Mouse (Mus musculus) adrenal gland, adult (tissue): ENCODE measurements around the gene Pcdh17.

ENCODE experiments used
- DNase-seq, 2 experiments: peaks; one replicate each; pipeline ENCODE4 v3.0.0; 2022 to 2023; ENCODE audit warnings: low spot score in 1 of 2; ENCODE audit not compliant: inconsistent age in 2 of 2

Pcdh17 gene

DNA sequence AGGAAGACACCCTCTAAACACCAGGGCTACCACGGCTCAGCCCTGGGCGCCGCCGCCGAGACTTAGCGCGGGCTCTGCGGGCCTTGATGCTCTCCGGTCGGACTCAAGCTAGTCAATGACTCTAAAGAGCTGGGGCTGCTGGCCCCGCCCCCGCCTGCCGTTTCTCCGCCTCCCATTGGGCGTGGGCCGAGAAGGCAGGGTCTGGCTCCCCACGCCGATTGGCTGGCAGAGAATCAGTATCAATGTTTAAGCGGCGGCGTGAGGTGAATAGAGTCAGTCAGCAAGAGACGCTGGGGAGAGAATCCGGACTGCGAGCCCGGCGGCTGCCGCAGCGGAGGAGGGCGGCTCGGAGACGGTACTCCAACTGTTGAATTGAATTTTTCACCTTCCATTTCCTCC is at the start of gene Pcdh17:
TSS of gene Pcdh17 (plus strand) at position 276 of the 399 bp plus-strand sequence.
- DNase-seq, result peak; percentile 92 to 97

DNA sequence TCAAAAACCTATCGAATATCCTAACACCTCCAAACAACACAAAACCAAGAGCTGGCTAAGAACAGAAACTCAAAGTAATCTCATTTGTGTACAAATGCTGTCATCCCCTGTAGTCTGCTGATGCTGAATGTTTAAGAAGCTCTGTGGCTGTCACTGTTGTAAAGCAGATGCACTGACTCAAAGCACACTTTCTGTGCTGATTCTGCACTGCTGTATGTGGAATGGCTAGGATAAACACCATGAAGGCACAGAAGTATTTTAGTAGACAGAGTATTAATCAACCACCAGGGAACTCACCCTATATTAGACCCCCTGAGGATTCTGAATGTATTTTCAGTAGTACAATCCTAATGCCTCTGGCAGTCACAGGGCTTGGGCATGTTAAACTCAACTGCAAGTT is 46.2 kb upstream of the Pcdh17 start:
- DNase-seq, result no peak

DNA sequence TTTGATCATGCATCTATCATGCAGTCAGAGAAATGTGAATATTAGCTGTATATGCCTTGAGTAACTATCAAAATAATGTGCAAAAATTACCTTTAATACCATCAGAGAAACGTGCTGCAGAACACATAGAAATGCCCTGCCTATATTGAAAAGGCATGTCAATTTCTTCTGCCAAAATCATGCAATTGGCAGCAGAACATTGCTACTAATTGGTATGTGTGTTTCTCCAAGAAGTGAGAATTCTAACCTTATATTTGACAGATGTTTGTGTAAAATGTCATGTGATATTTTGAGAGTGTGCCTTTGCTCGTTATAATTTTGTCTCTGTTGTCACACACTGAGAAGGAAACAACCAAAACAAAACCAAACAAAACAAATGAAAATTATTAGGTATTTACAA is 18.6 kb upstream of the Pcdh17 start:
- DNase-seq, result no peak

DNA sequence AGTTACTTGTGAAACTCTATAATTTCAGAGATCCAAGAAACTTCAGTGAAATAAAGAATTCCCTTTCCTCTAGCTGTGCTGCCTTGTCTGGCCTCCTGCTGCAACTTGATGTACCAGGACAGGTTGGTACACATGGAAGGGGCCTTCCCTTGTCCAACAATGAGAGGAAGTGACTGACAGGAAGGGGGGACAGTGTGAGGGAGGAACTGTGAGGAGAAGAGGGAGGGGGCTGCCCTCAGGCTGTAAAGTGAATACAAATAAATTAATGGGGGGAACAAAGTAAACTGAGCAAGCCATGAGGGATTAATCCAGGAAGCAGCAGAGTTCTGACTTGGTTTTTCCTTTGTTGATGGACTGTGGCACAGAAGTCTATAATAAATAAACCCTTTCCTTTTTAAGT is 16.7 kb upstream of the Pcdh17 start:
- DNase-seq, result no peak

DNA sequence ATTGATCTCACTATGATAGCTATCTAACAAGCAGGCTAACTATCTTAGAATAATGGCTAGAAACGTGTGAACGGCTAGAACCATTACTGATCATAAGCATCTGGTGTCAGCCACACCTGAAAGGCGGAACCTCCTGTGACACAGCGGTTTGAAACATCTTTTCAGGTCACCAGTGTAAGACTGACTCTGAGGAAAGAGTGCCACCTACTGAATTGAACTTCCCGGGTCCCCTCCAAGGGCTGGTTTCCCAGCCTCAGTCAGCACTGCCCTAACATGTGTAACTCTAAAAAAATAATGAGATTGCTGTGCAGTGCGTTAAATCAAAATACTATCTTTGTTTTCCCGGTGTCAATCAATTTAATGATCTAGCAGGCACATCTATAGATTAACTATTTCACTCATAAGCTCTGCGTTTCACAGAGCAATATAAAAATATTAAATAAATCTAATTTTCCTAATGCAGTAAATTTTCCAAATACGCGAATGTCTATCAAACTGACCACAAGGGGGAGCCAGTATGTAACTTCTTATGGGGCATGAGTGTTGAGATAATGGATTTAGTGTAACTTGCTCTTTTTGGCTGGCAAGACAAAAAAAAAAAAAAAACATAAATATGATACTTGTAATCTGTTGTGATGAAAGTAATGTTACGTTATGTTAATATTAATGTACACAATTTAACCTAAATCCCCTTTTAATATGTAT is 5.1 kb upstream of the Pcdh17 start:
- peak in 1 of 2 experiments; percentile 54 for DNase-seq

DNA sequence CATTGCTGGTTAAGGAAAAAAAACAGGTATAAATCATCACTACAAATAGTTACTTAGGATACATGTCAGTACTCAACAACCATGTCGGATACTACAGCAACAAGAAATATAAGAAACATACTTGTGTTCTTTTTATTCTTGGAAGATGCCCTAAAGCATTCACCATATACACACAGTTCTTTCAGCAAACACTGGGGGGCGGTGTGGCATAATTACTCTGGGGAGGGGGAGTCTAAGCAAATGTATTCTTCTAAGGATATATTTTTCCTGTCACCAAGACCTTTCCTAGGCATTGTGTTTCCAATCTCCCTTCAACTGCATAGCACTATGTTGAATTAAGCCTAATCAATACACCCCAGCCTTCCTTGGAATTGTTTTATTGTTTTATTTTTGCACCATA is 2.5 kb upstream of the Pcdh17 start:
- DNase-seq, result peak in 1 of 2 experiments; percentile 30

DNA sequence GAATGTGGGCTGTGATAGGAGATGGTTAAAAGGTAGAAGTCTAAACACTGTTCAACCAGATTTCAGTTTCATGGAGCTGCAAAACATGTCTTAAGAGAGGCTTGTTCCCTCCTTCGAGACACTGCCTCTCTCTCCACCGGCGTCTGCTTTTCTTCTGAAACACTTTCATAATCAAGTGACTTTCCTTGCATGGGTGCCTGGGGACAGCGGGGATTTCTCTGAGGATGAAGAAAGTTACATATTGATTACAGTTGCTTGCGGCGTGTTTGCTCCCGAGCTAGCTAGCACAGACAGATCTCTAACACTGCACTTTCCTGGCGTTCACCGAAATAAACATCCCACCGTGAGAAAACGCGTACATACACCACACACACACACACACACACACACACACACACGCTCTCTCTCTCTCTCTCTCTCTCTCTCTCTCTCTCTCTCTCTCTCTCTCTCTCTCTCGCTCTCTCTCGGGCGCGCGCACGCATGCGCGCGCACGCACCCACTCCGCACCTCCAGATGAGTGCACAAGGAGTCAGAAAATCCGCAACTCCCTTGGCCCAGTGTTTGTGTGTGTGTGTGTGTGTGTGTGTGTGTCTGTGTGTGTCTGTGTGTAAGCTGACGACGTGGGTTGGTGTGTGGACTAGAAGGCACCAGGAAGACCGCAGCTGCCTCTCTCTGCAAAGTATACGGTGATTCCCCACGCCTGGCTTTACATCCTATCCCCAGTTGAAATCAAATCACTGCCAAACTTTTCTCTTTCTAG is 655 bp upstream of the Pcdh17 start:
- DNase-seq, result peak; percentile 9 to 56

DNA sequence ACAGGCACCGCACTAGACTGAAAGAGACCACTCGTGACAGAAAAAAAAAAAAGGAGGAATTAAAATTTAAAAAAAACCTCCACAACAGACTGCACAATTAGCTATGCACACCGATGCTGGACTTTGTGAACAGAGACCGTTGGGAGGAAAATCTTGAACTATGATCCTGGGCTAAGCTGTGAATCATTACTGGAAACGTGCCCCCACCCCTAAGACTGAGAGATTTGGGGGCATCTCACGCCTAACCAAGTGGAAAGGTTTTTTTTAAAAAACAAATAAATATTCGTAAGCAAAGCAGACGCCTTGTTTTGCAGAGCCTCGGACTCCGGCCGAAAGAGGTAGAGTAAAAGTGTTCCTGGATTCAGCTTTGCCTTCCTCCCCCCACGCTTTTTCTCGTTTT is 398 bp downstream of the Pcdh17 start:
- no peak for DNase-seq

DNA sequence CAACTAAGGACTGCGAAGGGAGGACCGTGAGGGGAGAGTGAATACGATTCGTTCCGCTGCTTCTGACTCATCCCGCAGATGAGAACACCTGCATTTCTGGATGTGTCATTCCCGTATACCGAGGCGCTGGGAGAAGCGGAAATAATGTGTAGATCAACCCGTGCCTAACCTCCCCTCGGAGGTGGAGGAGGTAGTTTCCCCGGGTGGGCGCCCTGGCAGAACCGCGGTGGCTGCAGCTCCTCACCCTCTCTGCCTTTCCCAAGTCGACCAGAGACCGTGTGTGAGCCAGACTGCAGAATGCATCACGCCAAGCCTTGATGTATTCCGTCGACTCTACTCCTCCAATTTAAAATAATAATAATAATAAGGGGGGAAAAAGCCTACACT is 906 bp downstream of the Pcdh17 start:
- DNase-seq, result peak; percentile 12 to 46

DNA sequence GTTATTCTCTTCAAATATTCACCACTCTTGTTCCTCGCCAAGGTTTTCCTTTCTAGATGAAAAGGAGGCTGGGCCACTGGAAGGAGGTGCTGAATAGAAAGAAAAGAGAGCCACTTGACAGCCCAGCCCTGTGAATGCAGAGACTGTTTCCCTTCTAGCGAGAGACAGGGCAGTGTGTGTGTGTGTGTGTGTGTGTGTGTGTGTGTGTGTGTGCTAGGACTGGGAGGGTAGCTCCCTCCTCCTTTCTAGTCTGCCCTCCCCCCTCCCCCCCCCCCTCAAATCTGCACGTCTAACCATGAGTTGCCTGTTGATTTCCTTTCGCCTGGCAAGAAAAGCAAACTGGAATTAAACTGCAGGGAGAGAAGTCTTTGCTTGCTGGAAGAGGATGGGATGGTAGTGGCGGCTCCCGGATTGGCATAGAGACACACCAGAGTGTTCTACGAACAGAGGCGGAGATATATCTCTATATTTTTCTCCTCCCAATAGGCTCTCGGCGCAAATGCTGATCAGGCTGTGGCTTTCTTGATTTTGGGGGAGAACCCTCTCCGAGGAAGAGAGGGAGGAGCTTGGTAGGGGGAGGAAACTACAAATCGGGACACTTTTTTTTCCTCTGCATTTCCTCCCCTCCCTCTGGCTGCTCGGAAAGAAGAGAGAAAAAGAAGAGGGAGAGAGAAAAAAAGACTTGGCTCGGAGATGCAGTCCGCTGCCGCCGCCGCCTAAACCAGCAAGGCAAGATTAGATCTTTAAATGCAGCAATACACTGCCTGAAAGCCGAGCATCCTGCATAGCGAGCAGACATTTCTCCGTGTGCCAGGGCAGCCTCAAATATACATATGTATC is 1.5 kb downstream of the Pcdh17 start:
- DNase-seq, result peak; percentile 8 to 53

DNA sequence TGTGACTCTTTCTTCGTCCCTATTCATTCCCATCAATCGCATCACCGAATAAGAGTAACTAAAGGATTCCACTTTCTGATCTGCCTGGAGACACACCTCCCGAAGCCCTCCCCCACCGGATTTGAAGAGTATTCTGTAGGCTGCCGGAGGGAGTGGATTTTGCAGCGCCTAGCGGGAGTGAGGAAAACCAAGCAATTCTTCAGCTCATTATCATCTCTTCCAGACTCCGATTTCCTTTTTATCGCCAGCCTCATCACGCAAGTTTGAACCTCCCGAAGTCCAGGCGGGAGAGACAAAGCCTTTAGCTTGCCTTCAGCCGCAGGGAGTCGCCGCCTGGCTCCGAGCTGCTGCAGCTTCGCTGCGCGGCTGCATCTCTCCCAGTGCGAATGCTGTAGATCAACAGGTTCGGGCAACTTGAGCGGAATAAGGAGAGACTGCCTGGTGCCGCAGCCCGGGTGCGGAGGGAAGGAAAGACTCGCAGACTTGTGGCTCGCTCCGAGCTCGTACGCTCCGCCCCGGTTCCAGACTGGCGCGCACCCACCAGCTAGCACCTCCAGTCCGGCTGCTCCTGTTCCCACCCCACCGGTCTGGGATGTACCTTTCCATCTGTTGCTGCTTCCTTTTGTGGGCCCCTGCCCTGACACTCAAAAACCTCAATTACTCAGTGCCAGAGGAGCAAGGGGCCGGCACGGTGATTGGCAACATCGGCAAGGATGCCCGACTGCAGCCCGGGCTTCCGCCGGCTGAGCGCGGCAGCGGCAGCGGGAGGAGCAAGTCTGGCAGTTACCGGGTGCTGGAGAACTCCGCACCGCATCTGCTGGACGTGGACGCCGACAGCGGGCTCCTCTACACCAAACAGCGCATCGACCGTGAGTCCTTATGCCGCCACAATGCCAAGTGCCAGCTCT is 2.4 kb downstream of the Pcdh17 start:
- peak; percentile 18 to 62 for DNase-seq

DNA sequence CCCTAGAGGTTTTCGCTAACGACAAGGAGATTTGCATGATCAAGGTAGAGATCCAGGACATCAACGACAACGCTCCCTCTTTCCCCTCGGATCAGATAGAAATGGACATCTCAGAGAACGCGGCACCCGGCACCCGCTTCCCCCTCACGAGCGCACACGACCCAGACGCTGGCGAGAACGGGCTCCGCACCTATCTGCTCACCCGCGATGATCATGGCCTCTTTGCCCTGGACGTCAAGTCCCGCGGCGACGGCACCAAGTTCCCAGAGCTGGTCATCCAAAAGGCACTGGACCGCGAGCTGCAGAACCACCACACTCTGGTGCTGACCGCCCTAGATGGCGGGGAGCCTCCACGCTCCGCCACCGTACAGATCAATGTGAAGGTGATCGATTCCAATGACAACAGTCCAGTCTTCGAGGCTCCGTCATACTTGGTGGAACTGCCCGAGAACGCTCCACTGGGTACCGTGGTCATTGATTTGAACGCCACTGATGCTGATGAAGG is 3.1 kb downstream of the Pcdh17 start:
- DNase-seq, result peak in 1 of 2 experiments; percentile 6

DNA sequence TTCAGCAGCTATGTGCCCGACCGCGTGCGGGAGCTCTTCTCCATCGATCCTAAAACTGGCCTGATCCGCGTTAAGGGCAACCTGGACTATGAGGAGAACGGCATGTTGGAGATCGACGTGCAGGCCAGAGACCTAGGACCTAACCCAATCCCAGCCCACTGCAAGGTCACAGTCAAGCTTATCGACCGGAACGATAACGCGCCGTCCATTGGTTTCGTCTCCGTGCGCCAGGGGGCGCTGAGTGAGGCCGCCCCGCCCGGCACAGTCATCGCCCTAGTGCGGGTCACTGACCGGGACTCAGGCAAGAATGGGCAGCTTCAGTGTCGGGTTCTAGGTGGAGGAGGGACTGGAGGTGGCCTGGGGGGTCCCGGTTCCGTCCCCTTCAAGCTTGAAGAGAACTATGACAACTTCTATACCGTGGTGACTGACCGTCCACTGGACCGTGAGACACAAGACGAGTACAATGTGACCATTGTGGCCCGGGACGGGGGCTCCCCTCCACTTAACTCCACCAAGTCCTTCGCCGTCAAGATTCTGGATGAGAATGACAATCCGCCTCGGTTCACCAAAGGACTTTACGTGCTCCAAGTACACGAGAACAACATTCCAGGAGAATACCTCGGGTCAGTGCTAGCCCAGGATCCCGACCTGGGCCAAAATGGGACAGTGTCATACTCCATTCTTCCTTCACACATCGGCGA is 3.7 kb downstream of the Pcdh17 start:
- peak; percentile 50 to 74 for DNase-seq

DNA sequence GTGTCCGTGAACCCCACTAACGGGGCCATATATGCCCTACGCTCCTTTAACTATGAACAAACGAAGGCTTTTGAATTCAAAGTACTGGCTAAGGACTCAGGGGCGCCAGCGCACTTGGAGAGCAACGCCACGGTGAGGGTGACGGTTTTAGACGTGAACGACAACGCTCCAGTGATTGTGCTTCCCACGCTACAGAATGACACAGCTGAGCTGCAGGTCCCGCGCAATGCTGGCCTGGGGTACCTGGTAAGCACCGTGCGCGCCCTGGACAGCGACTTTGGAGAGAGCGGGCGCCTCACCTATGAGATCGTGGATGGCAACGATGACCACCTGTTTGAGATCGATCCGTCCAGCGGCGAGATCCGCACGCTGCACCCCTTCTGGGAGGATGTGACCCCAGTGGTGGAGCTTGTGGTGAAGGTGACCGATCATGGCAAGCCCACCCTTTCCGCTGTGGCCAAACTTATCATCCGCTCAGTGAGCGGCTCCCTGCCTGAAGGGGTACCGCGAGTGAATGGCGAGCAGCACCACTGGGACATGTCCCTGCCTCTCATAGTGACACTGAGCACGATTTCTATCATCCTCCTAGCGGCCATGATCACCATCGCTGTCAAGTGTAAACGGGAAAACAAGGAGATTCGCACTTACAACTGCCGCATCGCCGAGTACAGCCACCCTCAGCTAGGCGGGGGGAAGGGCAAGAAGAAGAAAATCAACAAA is 4.5 kb downstream of the Pcdh17 start:
- DNase-seq, result peak; percentile 8 to 43

DNA sequence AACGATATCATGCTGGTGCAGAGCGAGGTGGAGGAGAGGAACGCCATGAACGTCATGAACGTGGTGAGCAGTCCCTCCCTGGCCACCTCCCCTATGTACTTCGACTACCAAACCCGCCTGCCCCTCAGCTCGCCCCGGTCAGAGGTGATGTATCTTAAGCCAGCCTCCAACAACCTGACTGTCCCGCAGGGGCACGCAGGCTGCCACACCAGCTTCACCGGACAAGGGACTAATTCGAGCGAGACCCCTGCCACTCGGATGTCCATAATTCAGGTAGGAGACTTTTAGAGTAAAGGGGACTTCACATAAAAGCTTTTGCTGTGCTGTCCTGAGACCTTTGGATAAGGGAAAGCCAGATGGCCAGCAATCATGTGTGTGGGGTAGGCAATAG is 5.0 kb downstream of the Pcdh17 start:
- peak in 1 of 2 experiments; percentile 4 for DNase-seq

DNA sequence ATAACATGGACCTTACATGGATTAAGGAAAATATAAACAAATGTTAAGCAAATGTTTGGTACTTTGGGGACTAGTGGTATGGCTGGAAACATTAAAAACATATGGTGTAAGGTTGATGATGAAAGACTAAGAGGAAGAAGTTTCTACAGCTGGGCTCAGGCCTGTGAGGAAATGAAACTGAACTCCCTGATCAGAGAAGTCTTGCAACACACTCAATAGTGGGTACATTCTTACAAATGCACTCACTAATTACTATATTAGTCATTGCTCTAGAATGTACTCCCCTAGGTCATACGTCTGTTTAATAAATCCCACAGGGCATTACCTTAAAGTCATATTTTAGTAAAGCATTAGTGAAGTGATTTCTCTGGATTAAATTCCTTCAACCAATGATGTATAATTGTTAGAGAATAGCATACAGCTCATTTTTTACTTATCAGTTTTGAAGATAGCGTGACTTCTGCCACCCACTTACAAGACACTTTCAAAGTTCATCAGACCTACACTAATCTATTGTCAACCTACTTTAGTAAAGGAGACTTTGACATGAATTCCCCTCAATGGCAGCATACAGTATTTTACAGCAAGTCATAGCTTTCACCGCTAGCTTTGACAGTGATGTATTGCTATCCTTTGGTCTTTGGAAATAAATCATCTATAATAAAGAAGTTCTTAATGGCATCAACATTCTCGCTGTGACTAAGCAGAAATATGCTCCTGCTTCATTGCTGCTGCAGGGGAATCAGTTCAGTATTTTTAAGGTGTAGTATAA is 10.9 kb downstream of the Pcdh17 start:
- peak in 1 of 2 experiments; percentile 26 for DNase-seq

DNA sequence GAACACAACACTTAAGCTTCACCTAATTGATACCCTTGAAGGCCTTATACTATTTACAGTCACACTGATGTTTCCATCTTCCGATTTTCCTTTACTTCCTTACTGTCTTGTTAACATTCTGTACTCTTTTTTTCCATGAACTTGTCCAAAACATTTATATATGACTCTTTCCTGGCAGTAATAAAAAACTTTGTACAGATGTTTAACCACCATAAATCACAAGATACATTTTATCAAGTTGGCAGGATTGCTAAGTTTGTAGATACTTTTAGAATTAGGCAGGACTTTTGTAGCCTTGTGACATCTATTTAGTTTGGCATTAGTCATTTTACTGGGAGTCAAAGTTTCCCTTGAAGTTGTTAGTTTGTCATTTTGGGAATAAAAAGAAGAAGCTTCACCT is 32.1 kb downstream of the Pcdh17 start:
- DNase-seq, result no peak

DNA sequence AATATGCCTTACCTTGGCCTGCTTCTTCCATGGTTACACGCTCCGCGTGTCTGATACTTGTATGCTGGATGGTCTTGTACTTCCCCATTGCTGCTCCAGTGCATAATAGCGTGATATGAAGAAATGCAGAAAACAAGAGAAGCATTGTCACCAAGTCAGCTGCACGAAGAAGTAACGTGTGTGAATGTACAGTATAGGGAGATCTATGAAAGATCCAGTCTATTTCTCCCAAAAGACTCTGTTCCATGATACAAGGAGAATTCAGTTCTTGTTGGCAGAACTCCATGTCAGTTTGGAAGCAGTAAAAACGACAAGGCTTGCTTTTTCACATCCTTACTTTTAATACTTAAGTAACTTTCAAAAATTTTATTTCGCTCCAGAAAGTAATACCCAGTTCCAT is 33.0 kb downstream of the Pcdh17 start:
- DNase-seq, result no peak
